ENCODE assay signal across 28 mouse cellular contexts in the genomic region with DNA sequence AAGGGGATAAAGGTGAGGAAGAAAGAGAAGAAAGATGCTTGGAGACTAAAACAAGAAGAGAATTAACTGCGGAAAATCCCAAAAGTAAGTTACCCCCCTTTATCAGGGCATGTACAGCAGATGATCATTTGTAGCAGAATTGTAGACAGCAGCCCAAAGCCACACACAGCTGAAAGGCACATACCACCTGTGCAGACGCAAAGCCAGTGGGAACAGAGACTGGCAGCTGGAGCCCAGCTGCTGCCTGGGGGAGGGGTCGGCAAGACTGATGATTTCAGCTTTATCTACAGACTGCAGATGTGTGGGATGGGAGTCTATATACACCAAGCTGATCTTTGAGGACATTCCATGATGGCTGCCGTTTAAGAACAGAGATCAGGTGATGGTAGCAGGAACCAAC. TPM values are rescaled to one million over a fixed set of nuclear protein-coding genes. Genes with fewer than 3 reads are reported as not detected.
DNase-seq lines count a peak whose midpoint lies in the region; ATAC-seq and TF ChIP-seq lines count a peak whose summit lies in the region.
"Had no signal": no experiment of that assay in that cellular context is flagged by ENCODE, and none has a peak within 500 bp of the region (broad histone marks: within the 10 kb centered on the region; RNA-seq: fewer than 3 reads in every experiment).

No protein-coding gene starts in this region.

- peak; percentile 60; the same call in 1 of the 2 replicates for TF ChIP-seq EP300 in CH12.LX (IDR thresholded peaks at IDR 0.05; ENCODE audit: low read length)

- H3K4me2 ChIP-seq in neural tube, embryonic 15.5 days, result no peak overlapping the region
- H3K4me2 ChIP-seq in CH12.LX (ENCODE audit: insufficient read depth, low read depth, poor library complexity, severe bottlenecking), result no peak overlapping the region
- H3K4me2 ChIP-seq: heart, embryonic 12.5 days; intestine, embryonic 15.5 days; liver, embryonic 12.5 days; midbrain, embryonic 12.5 days had no signal

- no peak for TF ChIP-seq POLR2A in CH12.LX (IDR thresholded peaks at IDR 0.05; ENCODE audit: low read depth, low read length)
- no peak for TF ChIP-seq POLR2A in kidney, adult 2 months (IDR thresholded peaks at IDR 0.05; ENCODE audit: low read depth, low read length)

- no peaks in the 10 kb centered on the region for H3K9me3 ChIP-seq in neural tube, embryonic 15.5 days (replicated peaks)
- no peaks in the 10 kb centered on the region for H3K9me3 ChIP-seq in CH12.LX (replicated peaks; ENCODE audit: low read length)
- H3K9me3 ChIP-seq: heart, embryonic 12.5 days; intestine, embryonic 15.5 days; liver, embryonic 12.5 days; midbrain, embryonic 12.5 days had no signal

- dilution Hi-C loops in CH12.LX (cut with MboI; ENCODE audit: extremely low pct_ligation_motif_present, extremely low pct_unique_long_range_greater_than_20kb, low sequenced_read_pairs), result no loop called here

- H3K9ac ChIP-seq in neural tube, embryonic 15.5 days (replicated peaks), result no peak overlapping the region
- no peak overlapping the region for H3K9ac ChIP-seq in CH12.LX (ENCODE audit: insufficient read depth, low read depth)
- H3K9ac ChIP-seq: heart, embryonic 12.5 days; intestine, embryonic 15.5 days; liver, embryonic 12.5 days; liver, postnatal 0 days; midbrain, embryonic 12.5 days had no signal

- WGBS in neural tube, embryonic 15.5 days, result 64% methylated on average over 4 of the region's 4 CpGs
- WGBS in kidney, adult 2 months, result 61% methylated on average over 4 of the region's 4 CpGs

- H3K27ac ChIP-seq in neural tube, embryonic 15.5 days (replicated peaks), result no peak overlapping the region
- no peak overlapping the region for H3K27ac ChIP-seq in CH12.LX (ENCODE audit: insufficient read depth, low read depth)
- no peak overlapping the region for H3K27ac ChIP-seq in kidney, adult 2 months (ENCODE audit: insufficient read depth, low read depth, low read length)
- H3K27ac ChIP-seq: gastrocnemius, adult 2 months; hindbrain, postnatal 0 days; intestine, embryonic 15.5 days; left cerebral cortex, adult 2 months; liver, embryonic 12.5 days; midbrain, embryonic 12.5 days had no signal

- no peak for ATAC-seq in neural tube, embryonic 15.5 days (ENCODE audit: low FRiP score)
- ATAC-seq: CD4-positive, CD25-positive, alpha-beta regulatory T cell, adult 4 months; forebrain, embryonic 14.5 days; hindbrain, postnatal 0 days; intestine, embryonic 15.5 days; liver, embryonic 12.5 days; liver, postnatal 0 days had no signal

- TF ChIP-seq RAD21 in CH12.LX (IDR thresholded peaks at IDR 0.05; ENCODE audit: low read depth, low read length), result no peak

- H3K27me3 ChIP-seq in neural tube, embryonic 15.5 days (replicated peaks), result no peaks in the 10 kb centered on the region
- H3K27me3 ChIP-seq in CH12.LX (replicated peaks), result no peaks in the 10 kb centered on the region
- no peaks in the 10 kb centered on the region for H3K27me3 ChIP-seq in kidney, adult 2 months (replicated peaks; ENCODE audit: control insufficient read depth, insufficient read depth, low read length)

- peak; percentile 21 for DNase-seq in embryo, embryonic 10 days (ENCODE audit: low spot score)
- DNase-seq in embryo, embryonic 10.5 days (ENCODE audit: low spot score), result no peak
- peak; percentile 26 for DNase-seq in neural tube, embryonic 10.5 days (ENCODE audit: extremely low spot score, low spot score)
- DNase-seq in CH12.LX (ENCODE audit: extremely low read depth), result peak; percentile 42
- DNase-seq in mesoderm, embryonic 11.5 days (ENCODE audit: low read depth, low spot score), result peak; percentile 40
- no peak for DNase-seq in kidney, adult 2 months
- DNase-seq: adrenal gland, postnatal 25 days; cerebellum, adult 2 months; cerebellum, postnatal 36 days; gastrocnemius, adult 2 months; gastrocnemius, postnatal 36 days; heart, adult 18-20 months; heart, postnatal 4 days; kidney, adult 9 months; kidney, postnatal 10 days; liver, postnatal 0 days; lung, postnatal 36 days; retina, postnatal 1 day; right cerebral cortex, postnatal 14 days had no signal

- no peaks in the 10 kb centered on the region for H3K36me3 ChIP-seq in neural tube, embryonic 15.5 days
- H3K36me3 ChIP-seq in CH12.LX (replicated peaks in 1 of 2; ENCODE audit: control insufficient read depth in 1 of 2, insufficient read depth in 1 of 2, low read length in 1 of 2), result no peaks in the 10 kb centered on the region
- no peaks in the 10 kb centered on the region for H3K36me3 ChIP-seq in kidney, adult 2 months (ENCODE audit: control insufficient read depth, insufficient read depth, low read length)
- H3K36me3 ChIP-seq: heart, embryonic 12.5 days; intestine, embryonic 15.5 days; liver, embryonic 12.5 days; midbrain, embryonic 12.5 days had no signal

- H3K4me1 ChIP-seq in neural tube, embryonic 15.5 days, result peaks cover 9% of the 10 kb centered on the region
- H3K4me1 ChIP-seq in CH12.LX (ENCODE audit: control insufficient read depth in 1 of 2, insufficient read depth in 2 of 2), result peaks cover 14 to 44% of the 10 kb centered on the region in 2 experiments
- H3K4me1 ChIP-seq in kidney, adult 2 months (ENCODE audit: control insufficient read depth, insufficient read depth, low read length), result no peaks in the 10 kb centered on the region

- H3K79me2 ChIP-seq in CH12.LX (replicated peaks; ENCODE audit: control insufficient read depth, extremely low read depth, insufficient read depth, poor library complexity, severe bottlenecking), result no peaks in the 10 kb centered on the region

- in situ Hi-C loops in CH12.LX (cut with MboI; ENCODE audit: low pct_ligation_motif_present, low pct_unique_long_range_greater_than_20kb, low sequenced_read_pairs), result no loop called here

- no peak overlapping the region for H3K4me3 ChIP-seq in neural tube, embryonic 15.5 days (replicated peaks)
- H3K4me3 ChIP-seq in CH12.LX (replicated peaks in 1 of 3; ENCODE audit: low read depth in 2 of 3, low read length in 2 of 3, poor library complexity in 1 of 3), result no peak overlapping the region
- no peak overlapping the region for H3K4me3 ChIP-seq in kidney, adult 2 months (ENCODE audit: insufficient read depth, low read depth, low read length)
- H3K4me3 ChIP-seq: gastrocnemius, adult 2 months; heart, embryonic 12.5 days; intestine, embryonic 15.5 days; left cerebral cortex, adult 2 months; liver, embryonic 12.5 days; midbrain, embryonic 12.5 days had no signal

- no peak for TF ChIP-seq CTCF in CH12.LX (conservative IDR thresholded peaks at IDR 0.05 in 1 of 2, IDR thresholded peaks at IDR 0.05 in 1 of 2; ENCODE audit: low read depth in 2 of 2, low read length in 2 of 2)
- TF ChIP-seq CTCF in kidney, adult 2 months (conservative IDR thresholded peaks at IDR 0.05; ENCODE audit: insufficient read depth, insufficient read length, low read depth, low read length), result no peak

TF ChIP-seq in CH12.LX, 34 proteins besides CTCF, POLR2A, EP300 and RAD21:
- TF ChIP-seq MAZ (IDR thresholded peaks at IDR 0.05; ENCODE audit: low read depth, low read length), result no peak
- TF ChIP-seq TBP (conservative IDR thresholded peaks at IDR 0.05; ENCODE audit: low read depth, low read length), result no peak
- peak; percentile 92 for TF ChIP-seq TCF12 (IDR thresholded peaks at IDR 0.05; ENCODE audit: low read depth, low read length)
- 0 out of 2 replicates have a peak, but pooled peaks have one; percentile 21 for TF ChIP-seq MEF2A (IDR thresholded peaks at IDR 0.05; ENCODE audit: borderline replicate concordance, low read depth, low read length)
- TF ChIP-seq ETS1 (conservative IDR thresholded peaks at IDR 0.05; ENCODE audit: low read depth, low read length), result peak; percentile 90

RNA-seq across cellular contexts. Expression of a gene that starts 2.5 kb away (rescaled TPM):
- 14.0 and 16.3 TPM in 2 replicates for polyA plus RNA-seq in neural tube, embryonic 15.5 days (2015; fragmentation: Nextera tagmentation; extraction: Ambion mirVana)
- total RNA-seq in CH12.LX (2012; rRNA removed) (14.8 and 16.7 TPM in 2 replicates), CH12.LX (2014; rRNA removed) (11.1 and 13.3 TPM in 2 replicates)
- polyA plus RNA-seq in CH12.LX (2012; ENCODE audit: insufficient read length, low read depth), result 29.9 and 40.8 TPM in 2 replicates
- 210 and 285 TPM in 2 replicates for polyA plus RNA-seq in kidney, adult 2 months (2012; rRNA removed)

Comparison
In these comparisons a context has a peak if more than half of its experiments do, and no peak if none do; other contexts are left out.
1. DNase-seq: peak in embryo, embryonic 10 days (single experiment), neural tube, embryonic 10.5 days (single experiment), CH12.LX (single experiment) and mesoderm, embryonic 11.5 days (single experiment); none in embryo, embryonic 10.5 days (single experiment) and kidney, adult 2 months (single experiment).